Mouse (Mus musculus) spleen, postnatal 14 days (tissue): ENCODE measurements around the gene Rpa2.
A peak's percentile ranks its signal among the peaks of the same experiment; 100 is the strongest.
"Not testable (repeated sequence)": the region's sequence is repeated elsewhere in the genome, so short reads cannot be mapped to it uniquely, and the experiment has no call there.

Source experiments
- DNase-seq, 2 experiments: peaks; one replicate each; pipeline ENCODE4 v3.0.0; 2021 to 2022; ENCODE audit warnings: low spot score in 2 of 2

The Rpa2 gene

DNA sequence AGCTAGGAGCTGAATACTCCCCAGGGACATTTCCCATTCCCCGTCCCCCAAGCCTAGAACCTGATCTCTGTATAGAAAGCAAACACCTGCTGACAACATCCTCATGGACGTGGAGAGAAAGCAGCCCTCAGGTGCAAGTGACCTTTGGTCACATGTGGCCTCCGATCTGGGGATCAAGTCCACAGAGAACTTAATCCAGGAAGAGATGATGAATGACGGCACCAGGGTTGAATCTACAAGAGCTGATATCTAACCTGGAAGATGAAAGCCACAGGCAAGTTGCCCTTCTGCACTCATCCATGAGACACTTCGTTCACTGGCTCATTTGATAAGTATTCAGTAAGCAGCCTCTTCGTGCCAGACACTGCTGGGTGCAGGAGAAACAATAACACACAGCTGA is 5.5 kb upstream of the Rpa2 start:
- no peak for DNase-seq

DNA sequence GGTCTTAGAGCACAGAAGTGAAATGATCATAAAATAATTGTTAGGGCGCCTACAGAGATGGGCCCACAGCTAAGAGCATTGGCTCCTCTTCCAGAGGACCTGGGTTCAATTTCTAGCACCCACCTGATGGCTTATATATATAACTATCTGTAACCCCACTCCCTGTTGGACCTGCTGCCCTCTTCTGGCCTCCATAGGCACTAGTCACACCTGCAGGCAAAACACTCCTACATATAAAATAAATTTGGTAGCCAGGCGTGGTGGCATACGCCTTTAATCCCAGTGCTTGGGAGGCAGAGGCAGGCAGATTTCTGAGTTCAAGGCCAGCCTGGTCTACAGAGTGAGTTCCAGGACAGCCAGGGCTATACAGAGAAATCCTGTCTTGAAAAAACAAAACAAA is 5.0 kb upstream of the Rpa2 start:
- not testable (repeated sequence) for DNase-seq

DNA sequence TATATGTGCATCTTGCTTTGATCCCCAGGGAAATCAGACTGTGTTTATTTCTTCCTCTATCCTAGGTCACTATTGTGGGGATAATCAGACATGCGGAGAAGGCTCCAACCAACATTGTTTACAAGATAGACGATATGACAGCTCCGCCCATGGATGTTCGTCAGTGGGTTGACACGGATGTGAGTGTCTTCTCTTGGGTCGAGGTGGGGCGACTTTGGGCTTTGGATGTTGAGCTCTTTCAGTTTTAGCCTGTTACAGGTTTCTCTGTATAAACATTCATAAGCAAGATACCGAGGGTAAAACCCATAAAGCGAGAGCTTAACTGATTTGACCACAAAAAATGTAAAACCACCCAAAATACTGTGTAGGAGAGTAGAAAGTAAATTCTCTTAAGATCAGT is 3.6 kb downstream of the Rpa2 start:
- DNase-seq = no peak

DNA sequence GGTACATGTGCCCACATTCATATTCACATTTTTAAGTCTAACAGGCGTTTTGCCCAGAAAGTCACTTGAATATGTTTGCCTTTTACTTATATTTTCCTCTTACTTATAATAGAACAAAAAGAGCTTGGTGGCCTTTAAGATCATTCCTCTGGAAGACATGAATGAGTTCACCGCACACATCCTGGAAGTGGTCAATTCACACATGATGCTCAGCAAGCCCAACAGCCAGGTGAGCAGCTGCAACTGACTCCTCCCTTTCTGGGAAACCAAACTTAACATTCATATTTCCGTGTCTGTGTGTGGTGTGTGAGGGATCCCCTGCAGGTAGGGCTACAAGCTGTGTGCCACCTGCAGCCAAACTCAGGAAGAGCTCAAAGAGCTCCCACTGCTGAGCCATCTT is 6.8 kb downstream of the Rpa2 start:
- DNase-seq = no peak

DNA sequence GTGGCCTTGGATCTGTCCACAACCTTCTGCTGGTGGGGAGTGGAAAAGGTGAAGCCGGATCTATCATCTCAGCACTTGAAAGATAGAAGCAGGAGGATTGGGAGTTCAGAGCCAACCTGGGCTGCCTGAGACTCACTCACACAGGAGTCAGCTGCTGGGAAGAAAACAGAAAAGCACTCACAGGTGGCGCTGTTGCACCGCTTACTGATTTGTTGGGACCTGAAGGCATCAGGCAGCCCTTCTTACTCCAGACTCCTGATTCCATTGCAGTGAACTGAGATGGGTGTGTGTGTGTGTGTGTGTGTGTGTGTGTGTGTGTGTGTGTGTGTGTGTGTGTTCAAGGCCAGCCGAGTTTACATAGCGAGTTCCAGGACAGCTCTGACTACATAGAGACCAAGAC is 8.6 kb downstream of the Rpa2 start:
- peak; percentile 65 to 76 for DNase-seq

DNA sequence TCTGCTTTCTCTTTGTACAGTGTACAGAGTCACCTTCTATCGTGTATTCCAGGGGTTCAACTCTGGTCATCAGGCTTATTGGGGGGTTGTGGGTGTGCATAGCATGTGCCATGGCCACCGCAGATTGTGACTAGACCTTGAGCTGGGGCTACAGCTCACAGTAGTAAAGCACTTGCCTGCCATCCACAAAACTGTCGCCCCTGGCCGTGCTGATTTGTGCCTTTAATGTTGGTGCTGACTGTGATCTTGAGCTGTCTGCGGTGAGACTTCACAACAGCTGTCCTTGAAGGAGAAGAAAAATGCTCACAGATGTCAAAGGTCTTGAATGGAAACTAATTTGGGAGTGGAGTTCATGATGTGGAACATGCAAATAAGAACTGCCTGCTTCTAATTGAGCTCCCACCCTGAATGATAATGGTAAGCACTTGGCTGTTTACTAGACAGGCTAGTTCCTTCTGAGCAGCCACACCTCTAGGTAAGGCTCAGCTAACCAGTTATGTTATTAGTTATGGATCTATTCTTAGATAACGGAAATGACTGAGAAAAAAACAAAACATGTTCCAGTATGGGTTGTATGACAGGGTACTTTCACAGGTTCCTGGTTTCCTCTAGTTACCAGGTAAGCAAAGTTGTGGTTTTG is 10.6 kb downstream of the Rpa2 start:
- no peak for DNase-seq

DNA sequence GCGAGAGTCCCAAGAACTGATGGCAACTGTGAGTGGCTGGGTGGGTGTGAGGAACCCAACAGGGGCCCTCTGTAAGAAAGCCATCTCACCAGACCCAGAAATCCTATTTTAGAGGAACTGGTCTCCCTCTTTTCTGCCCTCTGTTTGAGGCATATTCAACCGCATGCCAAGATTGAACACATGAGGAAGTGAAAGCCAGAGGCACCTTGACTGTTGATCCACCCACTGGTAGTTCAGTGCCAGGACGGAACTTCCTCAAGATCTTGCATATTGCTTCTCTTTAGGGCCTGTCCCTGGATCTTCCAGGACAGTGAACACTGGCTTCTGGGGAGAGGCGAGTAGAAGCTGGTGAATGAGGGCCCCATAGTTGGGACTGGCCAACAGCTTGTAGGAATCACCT is 12.2 kb downstream of the Rpa2 start:
- no peak for DNase-seq

DNA sequence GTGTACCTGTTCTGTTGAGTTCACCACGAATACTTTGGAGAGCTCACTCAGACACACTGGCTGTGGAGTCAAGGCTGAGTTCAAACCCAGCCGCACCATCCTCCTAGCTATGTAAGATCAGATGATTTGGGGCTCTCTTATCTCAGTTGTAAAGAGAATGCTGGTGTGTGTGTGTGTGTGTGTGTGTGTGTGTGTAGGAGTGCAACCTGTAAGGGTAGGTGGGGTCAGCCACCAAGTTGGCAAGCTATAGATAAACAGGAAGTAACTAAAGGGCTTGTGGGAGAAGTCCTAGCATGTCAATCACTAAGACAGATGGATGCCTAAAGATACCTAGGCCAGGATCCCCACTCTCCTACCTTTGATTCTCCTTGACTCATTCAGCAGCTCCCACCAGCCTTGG is 15.6 kb downstream of the Rpa2 start:
- DNase-seq = no peak

DNA sequence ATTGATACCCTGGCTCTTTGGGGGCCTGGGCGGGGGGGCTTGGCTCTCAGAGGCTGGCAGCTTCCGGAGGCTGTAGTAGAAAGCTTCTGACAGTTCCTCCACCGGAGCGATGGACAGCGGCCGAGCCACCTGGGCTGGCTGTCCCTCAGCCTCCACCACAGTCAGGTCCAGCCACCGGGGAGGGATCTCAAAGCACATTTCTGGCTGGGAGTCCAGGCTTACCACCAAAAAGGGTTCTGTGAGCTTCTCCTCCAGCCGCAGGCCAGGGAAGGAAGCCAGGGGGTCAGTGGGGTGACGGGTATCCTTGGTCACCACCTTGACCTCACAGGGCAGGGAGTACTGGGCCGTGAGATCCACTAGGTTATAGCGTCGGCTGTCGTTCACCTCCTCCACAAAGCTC is 17.1 kb downstream of the Rpa2 start:
- DNase-seq = no peak

DNA sequence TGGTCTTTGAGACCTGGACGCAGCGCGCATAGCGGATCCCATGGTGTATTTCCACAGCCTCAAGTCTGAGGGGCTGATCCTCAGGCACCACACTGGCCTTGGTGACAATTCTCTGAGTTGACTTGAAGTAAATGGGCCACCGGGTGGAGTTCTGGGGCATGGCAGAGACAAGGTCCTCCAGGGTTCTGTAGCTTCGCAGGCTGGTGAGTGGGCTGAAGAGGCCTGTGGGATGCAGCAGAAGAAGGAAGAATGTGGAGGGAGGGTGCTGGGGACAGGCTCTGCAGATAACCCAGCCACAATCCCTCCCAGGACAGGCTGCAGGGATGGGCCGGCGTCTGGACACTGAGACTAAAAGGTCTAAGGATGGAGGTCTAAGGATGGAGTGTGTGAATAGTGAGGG is 21.6 kb downstream of the Rpa2 start:
- no peak for DNase-seq

DNA sequence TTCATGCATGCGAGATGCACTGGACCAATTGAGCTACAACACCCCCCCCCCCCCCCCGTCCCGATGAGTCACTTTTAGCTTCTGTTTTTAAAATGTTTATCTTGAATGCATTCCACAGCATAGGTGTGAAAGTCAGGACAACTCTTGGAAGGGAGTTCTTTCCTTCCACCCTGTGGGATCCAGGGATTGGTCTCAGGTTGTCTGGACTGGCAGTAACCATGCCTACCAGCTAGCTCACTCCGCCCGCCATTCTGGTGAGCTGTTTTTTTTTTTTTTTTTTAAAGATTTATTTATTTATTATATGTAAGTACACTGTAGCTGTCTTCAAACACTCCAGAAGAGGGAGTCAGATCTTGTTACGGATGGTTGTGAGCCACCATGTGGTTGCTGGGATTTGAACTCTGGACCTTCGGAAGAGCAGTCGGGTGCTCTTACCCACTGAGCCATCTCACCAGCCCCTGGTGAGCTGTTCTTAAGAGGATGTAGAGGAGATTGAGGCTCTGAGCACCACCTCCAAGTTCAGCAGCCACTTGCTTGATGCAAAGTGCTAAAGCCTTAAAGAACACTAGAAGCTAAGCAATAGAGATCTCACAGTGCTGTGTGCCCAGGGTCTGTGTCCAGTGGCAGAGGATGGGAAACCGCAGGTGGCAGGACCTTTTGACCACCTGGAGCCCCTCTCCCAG is 25.3 kb downstream of the Rpa2 start:
- not testable (repeated sequence) for DNase-seq

DNA sequence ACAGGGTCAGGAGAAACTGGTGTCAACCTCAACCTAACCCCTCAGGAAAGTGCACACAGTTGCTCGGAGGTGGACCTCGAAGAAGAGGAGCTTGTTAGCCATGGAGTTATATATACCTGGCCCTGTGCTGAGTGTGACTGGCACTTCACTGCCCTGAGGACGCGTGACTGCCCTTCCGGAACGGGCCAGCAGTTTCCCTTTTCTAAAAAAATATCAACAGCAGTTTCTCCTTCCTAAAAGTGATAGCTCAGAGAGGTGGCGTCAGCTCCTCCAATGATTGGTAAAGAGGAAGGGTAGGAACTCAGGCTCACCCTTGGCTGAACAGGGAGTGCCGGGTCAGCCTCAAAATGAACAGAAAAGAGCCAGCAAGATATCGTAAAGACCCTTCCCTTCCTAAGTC is 25.9 kb downstream of the Rpa2 start:
- DNase-seq = no peak

DNA sequence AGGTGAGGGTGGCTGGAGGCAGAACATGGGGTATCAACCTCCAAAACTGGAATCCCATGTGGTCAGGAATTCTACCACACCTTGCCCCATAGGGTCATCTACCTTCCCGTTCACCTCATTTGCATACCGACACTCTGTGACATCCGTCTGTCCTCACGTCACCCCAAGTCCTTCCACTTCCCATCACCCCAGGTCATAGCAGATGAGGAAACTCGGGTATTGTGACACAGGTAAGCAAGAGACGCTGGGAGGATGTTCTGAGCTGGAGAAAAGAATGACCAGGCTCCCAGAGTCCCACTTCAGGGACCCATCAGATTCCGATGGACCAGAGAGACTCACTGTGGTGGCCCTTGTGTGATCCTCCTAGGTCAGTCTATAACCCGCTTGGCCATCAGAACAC is 26.6 kb downstream of the Rpa2 start:
- DNase-seq = no peak

DNA sequence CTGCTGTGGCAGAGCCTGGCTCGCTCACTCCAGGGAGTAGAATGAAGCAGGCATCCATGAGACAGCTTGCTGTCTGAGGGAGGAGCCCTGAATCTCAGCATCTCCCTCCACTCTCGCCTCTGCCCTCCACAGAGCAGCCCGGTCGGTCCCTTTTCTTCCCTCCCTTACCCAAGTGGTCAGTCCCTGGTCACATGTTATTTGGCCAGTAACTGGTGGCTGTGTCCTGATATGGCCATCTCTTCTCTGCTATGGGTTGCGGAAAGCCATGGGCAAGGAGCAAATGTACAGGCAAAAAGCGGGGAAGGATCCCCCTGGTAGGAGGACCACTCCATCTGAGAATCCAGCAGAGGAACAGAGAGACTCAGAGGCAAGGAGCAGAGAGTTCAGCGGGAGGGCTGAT is 27.0 kb downstream of the Rpa2 start:
- no peak for DNase-seq

DNA sequence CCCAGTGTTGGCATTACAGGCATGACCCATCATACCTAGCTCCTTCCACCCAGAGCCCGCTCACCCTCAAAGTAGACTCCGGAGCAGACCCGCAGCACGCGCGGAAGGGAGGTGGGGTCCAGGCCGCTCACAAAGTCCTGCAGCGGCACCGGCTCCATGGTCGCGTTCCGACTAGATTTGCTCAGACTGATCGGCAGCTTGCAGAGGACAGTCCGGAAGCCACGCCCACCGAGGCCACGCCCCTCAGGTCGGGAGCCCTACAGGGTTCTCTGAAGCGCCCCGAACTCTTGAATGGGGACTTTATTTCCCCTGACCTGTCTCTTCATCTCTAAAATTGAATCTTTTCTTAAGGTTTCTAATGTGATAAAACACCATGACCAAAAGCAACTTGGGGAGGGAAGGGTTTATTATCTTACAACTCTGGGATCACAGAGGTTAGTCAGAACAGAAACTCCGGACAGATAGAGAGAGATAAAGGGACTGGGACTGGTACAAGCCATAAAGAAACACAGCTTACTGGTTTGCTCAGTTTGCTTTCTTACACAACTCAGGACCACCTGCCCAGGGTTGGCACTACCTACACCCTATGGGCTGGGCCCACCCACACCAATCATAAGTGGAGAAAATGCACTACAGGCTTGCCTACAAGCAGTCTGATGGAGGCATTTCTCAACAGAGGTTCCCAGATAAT is 28.2 kb downstream of the Rpa2 start, which contains the start of gene Themis2:
Gene Themis2 (minus strand): TSS at position 192 of the 691 bp plus-strand sequence.
- DNase-seq = peak; percentile 88 to 92

DNA sequence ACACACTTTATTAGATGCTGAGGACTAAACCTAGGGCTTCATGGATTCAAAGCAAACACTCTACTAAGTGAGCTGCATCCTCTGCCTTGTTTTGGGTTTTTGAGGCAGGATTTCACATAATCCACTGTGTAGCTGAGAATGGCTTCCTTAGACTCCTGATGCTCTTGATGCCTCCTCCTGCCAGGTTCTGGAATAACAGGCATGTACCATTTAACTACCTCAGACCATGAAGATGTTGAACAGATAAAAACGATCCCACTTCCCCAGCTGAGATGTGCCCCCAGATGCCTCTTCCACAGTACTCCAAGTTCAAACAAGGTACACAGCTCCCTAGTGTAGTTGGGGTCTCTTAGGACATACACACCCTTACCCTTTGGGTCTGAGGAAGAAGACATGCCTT is 29.3 kb downstream of the Rpa2 start:
- DNase-seq = no peak

DNA sequence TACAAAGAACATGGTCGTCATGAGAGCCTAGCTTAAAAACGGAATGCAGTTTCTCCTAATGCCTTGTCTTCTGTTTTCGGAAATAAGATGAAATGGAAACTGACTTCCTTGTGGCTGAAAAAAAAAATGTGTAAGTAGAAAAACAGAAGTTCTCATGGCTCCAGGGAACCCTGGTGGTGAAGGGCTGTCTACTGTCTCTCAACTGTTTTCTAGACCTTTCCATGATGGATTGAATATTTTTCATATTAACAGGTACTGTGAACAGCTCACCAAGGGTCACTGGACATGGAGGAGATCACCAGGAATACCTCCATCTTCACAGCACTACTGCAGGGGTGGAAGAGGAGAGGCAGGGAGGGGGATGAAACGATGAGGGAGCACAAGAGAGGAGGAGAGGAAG is 29.9 kb downstream of the Rpa2 start:
- DNase-seq = no peak

DNA sequence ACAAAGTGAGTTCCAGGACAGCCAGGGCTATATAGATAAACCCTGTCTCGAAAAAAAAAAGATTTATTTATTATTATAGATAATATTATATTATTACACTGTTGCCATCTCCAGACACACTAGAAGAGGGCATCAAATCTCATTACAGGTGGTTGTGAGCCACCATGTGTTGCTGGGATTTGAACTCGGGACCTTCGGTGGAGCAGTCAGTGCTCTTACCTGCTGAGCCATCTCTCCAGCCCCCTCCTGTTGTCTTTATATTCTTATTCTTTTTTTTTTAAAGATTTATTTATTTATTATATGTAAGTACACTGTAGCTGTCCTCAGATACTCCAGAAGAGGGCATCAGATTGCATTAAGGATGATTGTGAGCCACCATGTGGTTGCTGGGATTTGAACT is 30.5 kb downstream of the Rpa2 start:
- not testable (repeated sequence) for DNase-seq

DNA sequence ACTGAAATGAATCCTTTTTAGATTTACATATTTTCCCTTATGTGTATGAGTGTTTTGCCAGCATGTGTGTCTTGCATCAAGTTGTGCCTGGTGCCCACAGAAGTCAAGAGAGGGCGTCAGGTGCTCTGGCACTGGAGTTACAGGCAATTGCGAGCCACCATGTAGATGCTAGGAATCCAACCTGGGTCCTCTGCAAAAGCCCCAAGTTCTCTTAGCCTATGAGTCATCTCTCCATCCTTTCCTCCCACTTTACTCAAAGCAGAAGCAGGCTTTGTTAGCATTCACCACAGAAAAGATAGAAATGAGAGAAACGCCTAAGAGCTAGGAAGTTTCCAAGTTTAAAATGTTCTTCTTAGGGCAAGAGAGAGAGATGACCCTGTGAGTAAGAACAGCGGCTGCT is 31.7 kb downstream of the Rpa2 start:
- no peak for DNase-seq

DNA sequence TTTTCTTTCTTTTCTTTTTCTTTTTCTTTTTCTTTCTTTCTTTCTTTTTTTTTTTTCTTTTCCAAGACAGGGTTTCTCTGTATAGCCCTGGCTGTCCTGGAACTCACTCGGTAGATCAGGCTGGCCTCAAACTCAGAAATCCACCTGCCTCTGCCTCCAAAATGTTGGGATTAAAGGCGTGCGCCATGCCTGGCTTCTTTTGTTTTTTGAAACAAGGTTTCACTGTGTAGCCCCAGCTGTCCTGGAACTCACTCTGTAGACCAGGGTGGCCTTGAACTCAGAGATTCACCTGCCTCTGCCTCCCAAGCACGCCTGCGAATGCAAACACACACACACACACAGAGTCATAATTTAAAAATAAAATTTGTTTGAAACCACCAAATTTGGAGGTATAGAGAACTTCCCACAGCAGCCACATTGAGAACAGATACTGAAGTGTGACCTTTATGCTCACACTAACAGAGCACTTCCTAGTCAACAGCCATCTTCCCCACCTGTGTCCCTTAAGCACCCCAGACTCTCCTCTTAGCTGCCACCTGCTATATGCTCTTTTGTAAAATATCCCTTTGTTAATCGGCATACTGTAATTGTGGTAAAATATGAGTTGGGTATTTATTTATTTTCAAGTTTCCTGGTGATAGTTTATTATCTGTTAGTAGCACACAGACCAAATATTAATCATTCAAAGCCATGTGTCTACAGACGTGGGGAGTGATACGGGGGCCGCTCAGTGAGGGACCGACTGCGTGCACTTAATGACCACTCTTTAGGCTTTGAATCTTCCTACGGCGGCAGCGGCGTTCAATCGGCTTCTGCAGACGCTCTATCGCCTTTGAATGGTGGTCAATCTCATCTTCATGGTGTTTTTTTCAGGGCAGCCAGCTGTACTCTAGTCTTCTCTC is 33.3 kb downstream of the Rpa2 start:
- no peak for DNase-seq

DNA sequence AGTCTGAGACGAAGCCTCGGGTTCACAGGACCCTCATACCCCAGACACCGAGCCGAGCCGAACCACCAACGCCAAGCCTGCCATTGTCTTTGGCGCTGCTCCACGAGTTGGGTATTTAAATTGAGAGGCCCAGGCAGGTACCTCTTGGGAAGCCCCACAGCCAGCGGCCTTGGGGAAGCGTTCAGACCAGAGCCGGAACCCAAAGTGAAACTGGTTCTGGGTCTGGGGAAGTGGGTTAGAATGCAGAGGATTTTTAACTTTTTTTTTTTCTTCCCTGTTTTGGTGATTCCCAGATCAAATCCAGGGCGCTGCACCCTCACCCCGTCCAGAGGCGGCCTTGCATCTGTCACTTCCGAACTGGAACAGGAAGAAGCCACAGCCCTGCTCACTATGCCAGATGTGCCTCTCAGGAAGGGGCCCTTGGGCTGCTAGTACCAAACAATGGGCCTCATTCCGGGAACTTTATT is 34.1 kb downstream of the Rpa2 start:
- DNase-seq = no peak

DNA sequence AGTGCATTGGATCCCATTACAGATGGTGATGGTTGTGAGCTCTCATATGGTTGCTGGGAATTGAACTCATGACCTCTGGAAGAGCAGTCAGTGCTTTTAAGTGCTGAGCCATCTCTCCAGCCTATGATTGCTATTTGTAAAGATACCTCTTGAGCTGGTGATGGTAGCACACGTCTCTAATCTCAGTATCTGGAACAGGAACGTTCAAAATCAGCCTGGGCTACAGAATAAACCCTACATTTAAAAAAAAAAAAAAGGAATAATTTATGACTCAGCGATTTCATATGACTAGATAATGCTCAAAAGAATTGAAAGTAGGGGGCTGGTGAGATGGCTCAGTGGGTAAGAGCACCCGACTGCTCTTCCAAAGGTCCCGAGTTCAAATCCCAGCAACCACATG is 35.1 kb downstream of the Rpa2 start:
- DNase-seq = no peak
